Mouse (Mus musculus): Measurements from ENCODE around the gene Thap8. TPM values are rescaled to one million over a fixed set of nuclear protein-coding genes. Genes with fewer than 3 reads are reported as not detected.
"Not testable (repeated sequence)": the region's sequence is repeated elsewhere in the genome, so short reads cannot be mapped to it uniquely, and the experiment has no call there.

Thap8 gene
- polyA plus RNA-seq (2015; fragmentation: Nextera tagmentation; extraction: Ambion mirVana), result 0.34 and 0.49 TPM in 2 replicates

- peak within 1 kb of the TSS; percentile 43 for H3K9ac ChIP-seq
- H3K36me3 ChIP-seq, result no peaks in the 10 kb centered on the region
- H3K9me3 ChIP-seq (replicated peaks), result no peaks in the 10 kb centered on the region
- H3K4me1 ChIP-seq, result peaks cover 19% of the 10 kb centered on the region
- peak within 1 kb of the TSS; percentile 99 for H3K27ac ChIP-seq (replicated peaks)
- peak within 1 kb of the TSS; percentile 70 for H3K4me3 ChIP-seq (replicated peaks)
- no peaks in the 10 kb centered on the region for H3K27me3 ChIP-seq
- WGBS, result under 1% methylated on average over 49 of the region's 49 CpGs
- H3K4me2 ChIP-seq (replicated peaks), result peak within 1 kb of the TSS; percentile 89
- peak; percentile 96 for ATAC-seq (ENCODE audit: insufficient number of reproducible peaks, low FRiP score, low TSS enrichment, low read depth)
Measured at GRCm38 (mm10) chr7:30279951-30280669, at the start of gene Thap8, which contains the start of gene Wdr62. TSS of gene Thap8 (plus strand) at chr7:30280094. TSS of gene Wdr62 (minus strand) at chr7:30280419.

DNA sequence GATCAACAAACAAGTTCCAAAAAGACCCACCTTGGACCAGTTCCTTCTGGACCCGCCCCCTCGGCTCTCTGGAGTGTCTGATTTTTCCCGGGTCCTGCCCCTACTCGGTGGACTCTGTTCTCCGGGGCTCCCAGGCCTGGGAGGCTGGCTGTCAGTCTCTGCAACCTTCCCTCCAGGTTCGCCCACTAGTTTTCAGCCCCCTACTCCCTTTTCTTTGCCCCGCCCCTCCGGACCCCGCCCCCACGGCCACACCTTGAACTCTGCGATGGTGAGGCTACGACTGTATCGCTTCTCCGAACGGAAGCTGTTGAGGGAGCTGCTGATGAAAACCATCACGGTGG is 48.6 kb upstream of the Thap8 start:
- WGBS, result under 1% methylated on average over 16 of the region's 16 CpGs
- H3K27ac ChIP-seq (replicated peaks), result no peak overlapping the region
- no peak for ATAC-seq (ENCODE audit: insufficient number of reproducible peaks, low FRiP score, low TSS enrichment, low read depth)
- H3K4me3 ChIP-seq (replicated peaks), result peak overlapping the region; percentile 82
- H3K9ac ChIP-seq, result peak overlapping the region; percentile 70
- H3K9me3 ChIP-seq (replicated peaks), result no peaks in the 10 kb centered on the region
- peaks cover 23% of the 10 kb centered on the region for H3K4me1 ChIP-seq
- H3K4me2 ChIP-seq (replicated peaks), result peak overlapping the region; percentile 79
- H3K36me3 ChIP-seq, result peaks cover 41% of the 10 kb centered on the region
- H3K27me3 ChIP-seq, result no peaks in the 10 kb centered on the region

- Histone ChIP-seq H3K4me1 (peaks cover 23% of the 10 kb centered on the region), H3K27me3 (no peaks in the 10 kb centered on the region), H3K27ac (replicated peaks) (peak within 1 kb of the TSS; percentile 98), H3K36me3 (peaks cover 36% of the 10 kb centered on the region), H3K4me2 (replicated peaks) (peak within 1 kb of the TSS; percentile 79), H3K9me3 (replicated peaks) (no peaks in the 10 kb centered on the region), H3K4me3 (replicated peaks) (peak within 1 kb of the TSS; percentile 82), H3K9ac (peak within 1 kb of the TSS; percentile 70)
- WGBS, result under 1% methylated on average over 67 of the region's 67 CpGs
- ATAC-seq (ENCODE audit: insufficient number of reproducible peaks, low FRiP score, low TSS enrichment, low read depth), result peak; percentile 93
Measured at GRCm38 (mm10) chr7:30231669-30232454, 48.0 kb upstream of the Thap8 start, which contains the start of the genes Polr2i and Tbcb. TSS of gene Polr2i (plus strand) at chr7:30231948. TSS of gene Tbcb (minus strand) at chr7:30232272.

DNA sequence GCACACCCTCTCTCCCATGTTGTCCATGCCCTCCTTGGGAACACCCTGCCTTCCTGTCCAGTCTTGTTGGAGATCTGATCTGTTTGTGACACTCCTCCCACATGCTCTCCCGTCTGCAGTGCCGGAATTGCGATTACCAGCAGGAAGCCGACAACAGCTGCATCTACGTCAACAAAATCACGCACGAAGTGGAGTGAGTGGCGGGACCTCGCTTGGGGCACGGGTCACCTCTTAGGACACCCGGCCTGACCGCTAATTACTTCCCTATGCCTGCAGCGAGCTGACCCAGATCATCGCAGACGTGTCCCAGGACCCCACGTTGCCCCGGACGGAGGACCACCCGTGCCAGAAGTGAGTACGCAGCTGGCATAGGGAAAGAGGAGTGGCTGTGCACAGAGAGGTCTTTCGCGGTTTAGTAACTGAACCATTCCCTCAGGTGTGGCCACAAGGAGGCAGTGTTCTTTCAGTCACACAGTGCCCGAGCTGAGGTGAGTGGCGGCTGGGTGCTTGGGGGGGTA is 47.2 kb upstream of the Thap8 start:
- Histone ChIP-seq H3K4me2 (replicated peaks) (peak overlapping the region; percentile 79), H3K36me3 (peaks cover 28% of the 10 kb centered on the region), H3K27me3 (no peaks in the 10 kb centered on the region), H3K4me1 (peaks cover 23% of the 10 kb centered on the region), H3K27ac (replicated peaks) (peak overlapping the region; percentile 98), H3K9me3 (replicated peaks) (no peaks in the 10 kb centered on the region), H3K9ac (peak overlapping the region; percentile 70), H3K4me3 (replicated peaks) (peak overlapping the region; percentile 82)
- WGBS, result 3% methylated on average over 24 of the region's 24 CpGs
- ATAC-seq (ENCODE audit: insufficient number of reproducible peaks, low FRiP score, low TSS enrichment, low read depth), result no peak

- H3K9me3 ChIP-seq (replicated peaks), result no peaks in the 10 kb centered on the region
- no peak overlapping the region for H3K27ac ChIP-seq (replicated peaks)
- no peak for ATAC-seq (ENCODE audit: insufficient number of reproducible peaks, low FRiP score, low TSS enrichment, low read depth)
- H3K27me3 ChIP-seq, result no peaks in the 10 kb centered on the region
- peaks cover 22% of the 10 kb centered on the region for H3K36me3 ChIP-seq
- peak overlapping the region; percentile 82; the same call in 1 of the 2 replicates for H3K4me3 ChIP-seq (replicated peaks)
- peak overlapping the region; percentile 79 for H3K4me2 ChIP-seq (replicated peaks)
- H3K9ac ChIP-seq, result no peak overlapping the region
- 84% methylated on average over 20 of the region's 20 CpGs for WGBS
- peaks cover 23% of the 10 kb centered on the region for H3K4me1 ChIP-seq
Measured at GRCm38 (mm10) chr7:30233387-30233786, 46.5 kb upstream of the Thap8 start.

GRCm38 (mm10) chr7:30234276-30234858 is 45.5 kb upstream of the Thap8 start:
- WGBS, result 91% methylated on average over 15 of the region's 15 CpGs
- H3K27ac ChIP-seq (replicated peaks), result no peak overlapping the region
- no peak for ATAC-seq (ENCODE audit: insufficient number of reproducible peaks, low FRiP score, low TSS enrichment, low read depth)

DNA sequence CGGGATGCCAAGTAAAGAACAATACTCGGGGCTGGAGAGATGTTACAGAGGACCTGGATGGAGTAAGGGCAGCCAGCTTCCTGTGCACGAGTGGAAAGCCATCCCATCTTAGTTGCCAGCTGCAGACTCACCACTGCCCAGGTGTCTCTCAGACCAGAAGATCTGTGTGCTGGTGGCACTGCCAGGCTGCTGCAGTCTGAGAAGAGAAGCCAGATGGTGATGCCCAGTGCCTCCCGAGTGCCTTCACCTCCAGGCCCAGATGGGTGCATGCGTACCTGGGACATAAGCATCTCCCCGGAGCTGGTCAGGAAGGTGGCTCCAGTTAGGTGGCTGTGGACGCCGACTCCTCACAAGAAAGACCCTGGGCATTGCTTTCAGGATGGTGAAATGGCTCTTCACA is 44.8 kb upstream of the Thap8 start:
- whole genome bisulfite sequencing, result 91% methylated on average over 8 of the region's 8 CpGs
- no peak overlapping the region for H3K9ac ChIP-seq

More at GRCm38 (mm10) chr7:30234276-30234858, 45.5 kb upstream of the Thap8 start:
- Histone ChIP-seq H3K36me3 (peaks cover 17% of the 10 kb centered on the region), H3K4me3 (replicated peaks) (no peak overlapping the region), H3K27me3 (no peaks in the 10 kb centered on the region), H3K4me2 (replicated peaks) (no peak overlapping the region), H3K4me1 (peaks cover 23% of the 10 kb centered on the region), H3K9ac (no peak overlapping the region; the same call in 1 of the 2 replicates), H3K9me3 (replicated peaks) (no peaks in the 10 kb centered on the region)

GRCm38 (mm10) chr7:30235625-30236024 is 44.3 kb upstream of the Thap8 start, which contains the start of gene Ovol3:
TSS of gene Ovol3 (minus strand) at chr7:30235725.
- ATAC-seq (ENCODE audit: insufficient number of reproducible peaks, low FRiP score, low TSS enrichment, low read depth), result no peak
- no peak within 1 kb of the TSS for H3K9ac ChIP-seq
- no peak within 1 kb of the TSS for H3K4me3 ChIP-seq (replicated peaks)
- H3K36me3 ChIP-seq, result peaks cover 17% of the 10 kb centered on the region
- peaks cover 20% of the 10 kb centered on the region for H3K4me1 ChIP-seq
- WGBS, result 83% methylated on average over 4 of the region's 4 CpGs
- no peaks in the 10 kb centered on the region for H3K9me3 ChIP-seq (replicated peaks)
- no peak within 1 kb of the TSS for H3K27ac ChIP-seq (replicated peaks)
- no peaks in the 10 kb centered on the region for H3K27me3 ChIP-seq
- H3K4me2 ChIP-seq (replicated peaks), result no peak within 1 kb of the TSS

More for the DNA sequence above, 44.8 kb upstream of the Thap8 start:
- H3K27ac ChIP-seq (replicated peaks), result no peak overlapping the region
- H3K27me3 ChIP-seq, result no peaks in the 10 kb centered on the region
- peaks cover 23% of the 10 kb centered on the region for H3K4me1 ChIP-seq
- ATAC-seq (ENCODE audit: insufficient number of reproducible peaks, low FRiP score, low TSS enrichment, low read depth), result no peak
- no peak overlapping the region for H3K4me2 ChIP-seq (replicated peaks)
- peaks cover 17% of the 10 kb centered on the region for H3K36me3 ChIP-seq
- no peaks in the 10 kb centered on the region for H3K9me3 ChIP-seq (replicated peaks)
- no peak overlapping the region for H3K4me3 ChIP-seq (replicated peaks)

GRCm38 (mm10) chr7:30237374-30237773 is 42.5 kb upstream of the Thap8 start:
- H3K36me3 ChIP-seq, result peaks cover 17% of the 10 kb centered on the region

DNA sequence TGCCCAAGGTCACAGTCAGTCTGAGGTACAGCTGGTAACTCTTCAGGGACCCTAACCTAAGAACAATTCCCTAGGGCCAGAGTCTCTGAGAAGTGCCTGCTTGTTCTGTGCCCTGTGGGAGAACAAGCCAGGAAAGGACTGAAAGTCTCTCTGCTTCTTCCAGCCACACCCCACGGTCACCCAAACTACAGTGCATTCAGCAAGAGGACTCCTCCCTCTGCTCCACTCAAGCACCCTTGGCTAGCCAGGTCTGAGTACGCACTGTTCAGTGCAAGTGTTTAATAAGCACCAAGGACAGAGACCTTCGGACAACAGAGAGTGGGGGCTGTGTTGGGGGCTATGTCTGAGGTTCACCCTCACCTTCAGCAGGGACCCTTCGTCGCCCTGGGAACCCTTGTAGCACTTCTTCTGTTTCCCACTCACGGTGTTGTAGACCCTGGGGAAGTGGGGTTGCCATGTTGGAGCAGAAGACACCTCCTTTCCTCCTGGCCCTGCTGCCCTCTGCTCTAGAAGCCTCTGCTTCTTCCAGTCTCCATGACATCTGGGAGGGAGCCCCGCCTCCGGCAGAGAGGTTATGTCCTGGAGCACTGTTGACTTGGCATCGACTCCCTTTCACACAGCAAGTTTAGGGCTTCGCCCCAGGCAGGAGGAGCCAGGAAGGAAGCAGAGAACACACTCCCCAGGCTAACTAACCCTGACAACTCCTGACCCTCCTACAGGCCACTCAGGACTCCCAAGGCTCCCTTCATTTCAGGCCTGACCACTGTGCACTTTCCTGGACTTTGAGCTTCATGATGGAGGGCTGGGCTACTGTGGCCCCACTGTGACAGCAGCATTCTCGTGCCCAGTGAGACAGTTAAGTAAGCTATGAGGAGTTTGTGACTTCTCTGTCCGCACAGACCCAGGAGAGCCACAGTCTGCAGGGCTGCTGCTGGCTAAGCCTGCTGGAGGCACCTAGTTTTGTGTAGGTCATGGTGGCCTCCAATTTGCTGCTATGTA is 27.6 kb upstream of the Thap8 start:
- H3K4me3 ChIP-seq (replicated peaks), result no peak overlapping the region
- ATAC-seq (ENCODE audit: insufficient number of reproducible peaks, low FRiP score, low TSS enrichment, low read depth), result no peak
- H3K36me3 ChIP-seq, result 0 out of 2 replicates have a peak, but pooled peaks cover 2% of the 10 kb centered on the region
- H3K4me1 ChIP-seq, result no peaks in the 10 kb centered on the region
- H3K4me2 ChIP-seq (replicated peaks), result no peak overlapping the region
- no peaks in the 10 kb centered on the region for H3K9me3 ChIP-seq (replicated peaks)
- 74% methylated on average over 12 of the region's 12 CpGs for WGBS
- no peak overlapping the region for H3K27ac ChIP-seq (replicated peaks)
- no peaks in the 10 kb centered on the region for H3K27me3 ChIP-seq
- no peak overlapping the region for H3K9ac ChIP-seq

More at GRCm38 (mm10) chr7:30237374-30237773, 42.5 kb upstream of the Thap8 start:
- peaks cover 15% of the 10 kb centered on the region for H3K4me1 ChIP-seq
- H3K4me3 ChIP-seq (replicated peaks); H3K4me2 ChIP-seq (replicated peaks); H3K27me3 ChIP-seq; H3K9ac ChIP-seq; ATAC-seq (ENCODE audit: insufficient number of reproducible peaks, low FRiP score, low TSS enrichment, low read depth); H3K9me3 ChIP-seq (replicated peaks); H3K27ac ChIP-seq (replicated peaks): not testable (repeated sequence)
- 69% methylated on average over 3 of the region's 3 CpGs for WGBS

All from embryonic facial prominence, embryonic 15.5 days (tissue).